Mouse (Mus musculus): ENCODE results near the gene Ears2.

DNA sequence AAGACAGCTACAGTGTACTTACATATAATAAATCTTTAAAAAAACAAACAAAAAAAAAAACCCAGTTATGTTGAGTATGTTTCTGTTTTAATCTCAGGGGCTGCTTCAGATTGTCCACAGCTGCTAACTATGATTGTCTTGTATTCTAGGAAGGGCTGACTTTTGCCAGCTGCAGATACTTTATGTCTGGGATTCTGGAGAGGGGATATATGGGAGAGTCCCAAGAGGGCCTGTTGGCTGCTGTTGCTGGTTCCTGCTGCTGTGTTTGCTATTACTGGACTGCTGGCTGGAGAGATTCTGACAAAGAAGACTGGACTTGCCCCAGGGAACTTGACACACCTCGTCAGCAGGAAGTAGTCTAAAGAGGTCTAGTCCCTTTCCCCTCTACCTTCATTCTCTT is 16.2 kb downstream of the Ears2 start:
- TF ChIP-seq POLR2A (IDR thresholded peaks at IDR 0.05; ENCODE audit: insufficient read length, low read depth) (no peak), MAX (IDR thresholded peaks at IDR 0.05; ENCODE audit: low read depth) (no peak), MYOD1 (IDR thresholded peaks at IDR 0.05; ENCODE audit: control insufficient read depth in 1 of 3, insufficient read length in 2 of 3, low read depth in 2 of 3) (no peak), SRF (IDR thresholded peaks at IDR 0.05; ENCODE audit: control insufficient read depth, insufficient read length, low read depth) (no peak), REST (IDR thresholded peaks at IDR 0.05; ENCODE audit: insufficient read depth, insufficient read length) (no peak), USF1 (IDR thresholded peaks at IDR 0.05; ENCODE audit: low read depth) (no peak), CEBPB (IDR thresholded peaks at IDR 0.05; ENCODE audit: insufficient read depth, poor library complexity, severe bottlenecking) (no peak), TCF12 (IDR thresholded peaks at IDR 0.05; ENCODE audit: insufficient read depth, poor library complexity, severe bottlenecking) (no peak), E2F4 (IDR thresholded peaks at IDR 0.05; ENCODE audit: insufficient read depth) (no peak)
